11 mouse cellular contexts compared by ENCODE assay signal in the genomic region with DNA sequence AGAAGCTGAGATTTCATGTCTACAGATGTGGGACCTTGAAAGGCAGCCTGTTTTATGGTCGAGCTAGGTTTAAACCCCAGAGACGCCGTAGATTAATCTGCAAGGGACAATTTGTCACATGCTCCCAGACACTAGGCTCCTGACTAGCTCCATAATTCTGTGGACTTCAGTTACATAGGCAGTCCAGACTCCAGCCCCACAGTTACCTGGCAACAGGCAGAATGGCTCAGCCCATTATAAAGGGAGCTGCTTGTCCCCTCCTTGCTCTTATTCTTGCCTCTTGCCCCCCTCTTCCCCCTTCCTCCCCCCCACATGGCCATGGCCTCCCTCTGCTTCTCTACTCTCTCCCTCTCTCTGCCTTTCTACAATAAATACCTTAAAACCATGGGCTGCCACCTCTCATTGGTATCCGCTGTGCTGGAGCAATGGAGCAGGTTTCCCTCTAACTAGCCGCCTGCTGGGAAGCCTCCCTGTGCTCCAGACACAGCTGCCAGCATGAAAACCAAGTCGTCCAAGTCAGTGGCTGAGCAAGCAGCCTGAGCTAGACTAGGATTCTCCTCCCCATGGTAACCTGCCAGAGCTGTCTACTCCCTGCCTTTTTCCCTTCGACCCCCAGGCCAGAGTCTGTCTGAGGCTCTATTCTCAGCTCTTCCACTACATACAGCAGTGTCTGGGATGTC.
A peak's percentile ranks its signal among the peaks of the same experiment; 100 is the strongest.
DNase-seq lines count a peak whose midpoint lies in the region; ATAC-seq and TF ChIP-seq lines count a peak whose summit lies in the region.
"Had no signal": no experiment of that assay in that cellular context is flagged by ENCODE, and none has a peak within 500 bp of the region (broad histone marks: within the 10 kb centered on the region; RNA-seq: fewer than 3 reads in every experiment).

No protein-coding gene starts in this region.

- H3K4me2 ChIP-seq in midbrain, embryonic 12.5 days (replicated peaks), result no peak overlapping the region

- no peaks in the 10 kb centered on the region for H3K36me3 ChIP-seq in midbrain, embryonic 12.5 days
- H3K36me3 ChIP-seq: G1E had no signal

- 21% methylated on average over 7 of the region's 7 CpGs for WGBS in cerebellum, adult 2 months
- 43% methylated on average over 7 of the region's 7 CpGs for WGBS in midbrain, embryonic 12.5 days

- no peak overlapping the region for H3K4me3 ChIP-seq in cerebellum, adult 2 months (replicated peaks; ENCODE audit: insufficient read depth, low read depth, low read length)
- H3K4me3 ChIP-seq in gastrocnemius, adult 2 months, result peak overlapping the region; percentile 47
- H3K4me3 ChIP-seq in midbrain, embryonic 12.5 days, result no peak overlapping the region

- H3K9me3 ChIP-seq in midbrain, embryonic 12.5 days, result no peaks in the 10 kb centered on the region
- H3K9me3 ChIP-seq: G1E had no signal

- no peak overlapping the region for H3K27ac ChIP-seq in cerebellum, adult 2 months (ENCODE audit: insufficient read depth, low read length)
- H3K27ac ChIP-seq in gastrocnemius, adult 2 months, result peak overlapping the region; percentile 70
- no peak overlapping the region for H3K27ac ChIP-seq in midbrain, embryonic 12.5 days (replicated peaks)
- H3K27ac ChIP-seq: liver, embryonic 14.5 days had no signal

- TF ChIP-seq CTCF in brain, embryonic 14.5 days (IDR thresholded peaks at IDR 0.05; ENCODE audit: borderline replicate concordance, extremely low read depth, insufficient read depth, insufficient read length), result no peak
- no peak for TF ChIP-seq CTCF in cerebellum, adult 2 months (IDR thresholded peaks at IDR 0.05; ENCODE audit: borderline replicate concordance, insufficient read depth, low read depth, low read length)
- no peak for TF ChIP-seq CTCF in gastrocnemius, adult 2 months (IDR thresholded peaks at IDR 0.05)

- peak; percentile 88 for ATAC-seq in midbrain, embryonic 12.5 days (ENCODE audit: low FRiP score, low read depth)

- no peak for TF ChIP-seq POLR2A in brain, embryonic 14.5 days (IDR thresholded peaks at IDR 0.05; ENCODE audit: borderline replicate concordance, extremely low read depth, insufficient read depth, insufficient read length, poor library complexity, severe bottlenecking)
- no peak for TF ChIP-seq POLR2A in cerebellum, adult 2 months (IDR thresholded peaks at IDR 0.05; ENCODE audit: borderline replicate concordance, insufficient read depth, low read length)

- H3K9ac ChIP-seq in midbrain, embryonic 12.5 days (replicated peaks), result no peak overlapping the region
- H3K9ac ChIP-seq: liver, embryonic 14.5 days had no signal

- 0 out of 2 replicates have a peak, but pooled peaks cover 2% of the 10 kb centered on the region for H3K4me1 ChIP-seq in cerebellum, adult 2 months (ENCODE audit: control insufficient read depth, insufficient read depth, low read length)
- no peaks in the 10 kb centered on the region for H3K4me1 ChIP-seq in midbrain, embryonic 12.5 days

- peak; percentile 43 for DNase-seq in brain, embryonic 14.5 days (ENCODE audit: low read depth)
- peak; percentile 23 to 63 for DNase-seq in cerebellum, adult 2 months
- peak; percentile 43 for DNase-seq in gastrocnemius, adult 2 months
- no peak for DNase-seq in adrenal gland, postnatal 4 days (ENCODE audit: low spot score in 2 of 2)
- DNase-seq in testis, postnatal 14 days (ENCODE audit: low spot score), result no peak
- DNase-seq in layer of hippocampus, adult 18-20 months (ENCODE audit: low spot score in 2 of 2), result no peak
- DNase-seq: adrenal gland, postnatal 36 days; kidney, postnatal 4 days had no signal

- H3K27me3 ChIP-seq in cerebellum, adult 2 months (ENCODE audit: control insufficient read depth, insufficient read depth, low read length), result no peaks in the 10 kb centered on the region
- H3K27me3 ChIP-seq in midbrain, embryonic 12.5 days, result no peaks in the 10 kb centered on the region

- intact Hi-C loops in gastrocnemius, adult 2 months (cut with DNase I), result no loop called here

Comparison
In these comparisons a context has a peak if more than half of its experiments do, and no peak if none do; other contexts are left out.
1. DNase-seq: peak in brain, embryonic 14.5 days (single experiment), cerebellum, adult 2 months (2 of 2) and gastrocnemius, adult 2 months (single experiment); none in adrenal gland, postnatal 4 days (0 of 2), testis, postnatal 14 days (single experiment) and layer of hippocampus, adult 18-20 months (0 of 2).